Mouse (Mus musculus): Measurements from ENCODE around the gene Gramd4.

GRCm38 (mm10) chr15:86074171-86074937 lies 16.9 kb downstream of the Gramd4 start:
- no peak for TF ChIP-seq POLR2A (IDR thresholded peaks at IDR 0.05; ENCODE audit: borderline replicate concordance, insufficient read depth, low read length)
- TF ChIP-seq CTCF (IDR thresholded peaks at IDR 0.05; ENCODE audit: borderline replicate concordance, insufficient read depth, low read depth, low read length) = no peak

Measured in cerebellum, adult 2 months (tissue).